Mouse (Mus musculus) testis, adult 2 months (tissue): ENCODE measurements around the gene Dmbx1. TPM values are rescaled to one million over a fixed set of nuclear protein-coding genes. Genes with fewer than 3 reads are reported as not detected.

Experiments used
- H3K27ac ChIP-seq: fragments of 200-500 bp; 2 replicates; pipeline ENCODE4 v1.5.1; 2012; ENCODE audit warnings: low read depth, low read length; ENCODE audit not compliant: control insufficient read depth, insufficient read depth
- H3K27me3 ChIP-seq: fragments of 200-500 bp; 2 replicates; pipeline ENCODE4 v1.6.1; 2012; ENCODE audit warnings: mild to moderate bottlenecking, low read length, moderate library complexity; ENCODE audit not compliant: control insufficient read depth, insufficient read depth
- H3K36me3 ChIP-seq: fragments of 200-500 bp; 2 replicates; pipeline ENCODE4 v1.6.1; 2012; ENCODE audit warnings: mild to moderate bottlenecking, low read length; ENCODE audit not compliant: control insufficient read depth, insufficient read depth
- H3K4me1 ChIP-seq: fragments of 200-500 bp; 2 replicates; pipeline ENCODE4 v1.6.1; 2012; ENCODE audit warnings: low read length; ENCODE audit not compliant: control insufficient read depth, insufficient read depth
- H3K4me3 ChIP-seq: fragments of 200-500 bp; 2 replicates; pipeline ENCODE4 v1.5.1; 2012; ENCODE audit warnings: low read depth, mild to moderate bottlenecking, low read length, moderate library complexity, mixed read lengths; ENCODE audit not compliant: control insufficient read depth
- CTCF ChIP-seq: fragments of 200-500 bp; IDR thresholded peaks from 2 replicates; pipeline ENCODE4 v1.5.1; 2012; ENCODE audit warnings: low read depth, mild to moderate bottlenecking, inconsistent platforms, low read length, moderate library complexity; ENCODE audit not compliant: control insufficient read depth, insufficient read depth, insufficient replicate concordance
- POLR2A ChIP-seq: fragments of 200-500 bp; IDR thresholded peaks from 2 replicates; pipeline ENCODE4 v1.6.1; 2012; ENCODE audit warnings: low read depth, mild to moderate bottlenecking, inconsistent platforms, low read length, moderate library complexity; ENCODE audit not compliant: control insufficient read depth
- polyA plus RNA-seq: library from polyadenylated mRNA; depleted of rRNA; stranded (reverse); fragments of >200 nt; gene quantifications from 2 replicates; pipeline ENCODE4 v1.2.3, GENCODE M21; 2012; rRNA removed

The Dmbx1 gene
- polyA plus RNA-seq, 1 experiment, result 0.25 TPM

GRCm38 (mm10) chr4:115869512-115870210, 70.1 kb downstream of the Dmbx1 start:
- Histone ChIP-seq H3K27ac (no peak overlapping the region), H3K4me1 (no peaks in the 10 kb centered on the region), H3K27me3 (no peaks in the 10 kb centered on the region), H3K4me3 (no peak overlapping the region), H3K36me3 (peaks cover 4% of the 10 kb centered on the region)
- TF ChIP-seq CTCF (no peak), POLR2A (no peak)

Other genes with a start within 250 kb of the Dmbx1 start
- 18.3 and 21.8 TPM in 2 replicates for gene Efcab14, start 202.2 kb downstream of the Dmbx1 start, polyA plus RNA-seq
- gene Tex38, start 158.9 kb downstream of the Dmbx1 start, polyA plus RNA-seq, result 71.9 and 78.8 TPM in 2 replicates
- 11.3 and 12.0 TPM in 2 replicates for gene Atpaf1, start 155.1 kb downstream of the Dmbx1 start, polyA plus RNA-seq
- gene Mob3c, start 111.8 kb downstream of the Dmbx1 start, polyA plus RNA-seq, result 9.3 and 12.8 TPM in 2 replicates
- gene Mknk1, start 100.7 kb downstream of the Dmbx1 start, polyA plus RNA-seq, result 29.4 and 31.2 TPM in 2 replicates
- gene Kncn, start 55.5 kb downstream of the Dmbx1 start, polyA plus RNA-seq, result 0.96 and 1.0 TPM in 2 replicates
- gene 6430628N08Rik, start 49.3 kb downstream of the Dmbx1 start, polyA plus RNA-seq, result not detected in 2 replicates
- gene Faah, start 78.0 kb upstream of the Dmbx1 start, polyA plus RNA-seq, result 31.6 and 32.2 TPM in 2 replicates
- 193 and 263 TPM in 2 replicates for gene Nsun4, start 114.0 kb upstream of the Dmbx1 start, polyA plus RNA-seq
- gene Uqcrh, start 135.1 kb upstream of the Dmbx1 start, polyA plus RNA-seq, result 108 and 112 TPM in 2 replicates
- gene Lrrc41, start 135.3 kb upstream of the Dmbx1 start, polyA plus RNA-seq, result 122 and 128 TPM in 2 replicates
- gene Rad54l, start 183.8 kb upstream of the Dmbx1 start, polyA plus RNA-seq, result 5.3 and 6.0 TPM in 2 replicates
- gene Pomgnt1, start 183.9 kb upstream of the Dmbx1 start, polyA plus RNA-seq, result 111 and 113 TPM in 2 replicates
- gene Lurap1, start 211.4 kb upstream of the Dmbx1 start, polyA plus RNA-seq, result 30.3 and 36.1 TPM in 2 replicates
- 4.3 TPM in 2 replicates for gene Tspan1, start 227.7 kb upstream of the Dmbx1 start, polyA plus RNA-seq
- 696 and 816 TPM in 2 replicates for gene 1700042G07Rik, start 233.4 kb upstream of the Dmbx1 start, polyA plus RNA-seq
- not detected in 2 replicates for gene Gm49337, start 233.5 kb upstream of the Dmbx1 start, polyA plus RNA-seq